Mouse (Mus musculus): Measurements from ENCODE around the gene Frem1. TPM values are rescaled to one million over a fixed set of nuclear protein-coding genes. Genes with fewer than 3 reads are reported as not detected.

Gene Frem1
- total and polyA plus RNA-seq, 2 experiments from 2014 or later, result 1.0 to 5.1 TPM

DNA sequence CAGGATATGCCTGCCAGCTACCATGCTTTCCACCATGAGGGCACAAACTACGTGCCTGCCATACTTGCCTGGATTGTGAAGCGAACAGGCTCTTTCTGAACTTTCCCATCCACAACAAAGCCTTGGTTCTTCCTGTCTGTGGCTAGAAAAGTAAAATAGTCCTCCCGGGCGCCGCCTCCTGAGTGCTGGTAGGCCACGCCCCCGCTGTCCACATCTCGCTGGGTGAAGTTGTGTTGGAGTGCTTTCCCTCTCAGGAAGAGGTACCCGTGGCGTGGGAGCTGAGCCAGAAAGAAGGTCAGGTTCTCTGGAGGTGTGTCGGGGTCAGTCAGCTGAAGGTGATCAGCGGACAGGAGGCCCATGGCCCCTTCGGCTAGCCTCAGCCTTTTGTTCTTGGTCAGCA is 111.9 kb downstream of the Frem1 start:
- no peaks in the 10 kb centered on the region for H3K27me3 ChIP-seq (ENCODE audit: insufficient read depth, low read length)
- H3K4me3 ChIP-seq (ENCODE audit: low read depth, low read length), result no peak overlapping the region
- H3K4me2 ChIP-seq (ENCODE audit: low read depth, low read length, poor library complexity, severe bottlenecking), result no peak overlapping the region
- H3K9ac ChIP-seq (replicated peaks; ENCODE audit: low read length, poor library complexity, severe bottlenecking), result no peak overlapping the region
- H3K4me1 ChIP-seq (ENCODE audit: insufficient read depth, low read length), result no peaks in the 10 kb centered on the region
- ATAC-seq (ENCODE audit: low FRiP score), result no peak
- H3K36me3 ChIP-seq (ENCODE audit: insufficient read depth, low read length), result no peaks in the 10 kb centered on the region
- 88% methylated on average over 13 of the region's 13 CpGs for WGBS
- DNase-seq (ENCODE audit: low spot score), result no peak
- TF ChIP-seq CTCF (IDR thresholded peaks at IDR 0.05), result no peak
- H3K27ac ChIP-seq (ENCODE audit: low read depth, low read length), result no peak overlapping the region
- H3K9me3 ChIP-seq (ENCODE audit: low read length), result no peaks in the 10 kb centered on the region

DNA sequence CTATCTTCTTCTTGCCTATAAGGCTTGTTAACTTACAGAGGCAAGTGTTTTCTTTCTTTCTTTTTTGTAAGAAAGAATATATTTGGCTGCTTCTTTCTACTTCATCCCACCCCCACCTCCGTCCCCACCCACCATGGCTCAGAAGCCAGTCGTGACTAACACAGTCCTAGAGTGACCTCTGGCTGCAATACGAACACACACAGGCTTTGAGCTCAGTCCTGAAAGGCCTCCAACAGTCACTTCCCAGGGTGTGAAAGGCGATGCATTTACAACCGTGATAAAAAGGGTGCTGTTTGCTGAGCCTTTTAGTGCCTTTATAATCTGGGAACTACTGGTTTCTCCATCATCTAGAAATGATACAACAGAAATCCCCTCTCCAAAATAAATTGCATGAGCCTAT is 117.8 kb downstream of the Frem1 start:
- DNase-seq (ENCODE audit: low spot score) (peak; percentile 90), ATAC-seq (ENCODE audit: low FRiP score) (peak; percentile 91)
- WGBS, result 10% methylated on average over 5 of the region's 5 CpGs
- peak; percentile 76 for TF ChIP-seq CTCF (IDR thresholded peaks at IDR 0.05)
- Histone ChIP-seq H3K36me3 (ENCODE audit: insufficient read depth, low read length) (no peaks in the 10 kb centered on the region), H3K9me3 (ENCODE audit: low read length) (no peaks in the 10 kb centered on the region), H3K27me3 (ENCODE audit: insufficient read depth, low read length) (no peaks in the 10 kb centered on the region), H3K27ac (ENCODE audit: low read depth, low read length) (no peak overlapping the region), H3K4me1 (ENCODE audit: insufficient read depth, low read length) (no peaks in the 10 kb centered on the region), H3K4me2 (ENCODE audit: low read depth, low read length, poor library complexity, severe bottlenecking) (peak overlapping the region; percentile 29; the same call in 1 of the 2 replicates), H3K9ac (replicated peaks; ENCODE audit: low read length, poor library complexity, severe bottlenecking) (no peak overlapping the region), H3K4me3 (ENCODE audit: low read depth, low read length) (no peak overlapping the region)

DNA sequence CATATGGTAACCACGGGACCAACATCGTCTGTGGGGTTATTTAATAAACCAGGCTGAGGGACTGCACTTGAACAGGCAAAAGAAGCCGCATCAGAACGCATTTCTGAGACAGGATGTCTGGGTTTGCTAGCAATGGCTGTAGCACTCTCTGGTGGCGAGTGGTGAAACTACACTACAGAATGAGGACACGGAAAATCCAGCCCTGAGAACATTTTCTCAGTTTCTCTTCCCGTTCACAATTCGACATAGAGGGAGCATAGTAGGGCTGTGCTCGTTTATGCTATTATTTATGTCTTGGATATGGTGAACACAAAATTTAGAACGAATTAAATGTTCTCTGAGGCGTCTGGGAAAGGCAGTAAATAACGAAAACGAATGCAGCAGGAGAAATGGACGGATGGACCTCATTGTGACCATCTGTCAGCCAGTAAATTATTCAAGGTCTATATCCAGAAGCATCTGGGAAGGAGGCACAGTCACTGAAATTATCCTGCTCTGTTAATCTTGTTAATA is 118.4 kb downstream of the Frem1 start:
- Histone ChIP-seq H3K36me3 (ENCODE audit: insufficient read depth, low read length) (no peaks in the 10 kb centered on the region), H3K9ac (replicated peaks; ENCODE audit: low read length, poor library complexity, severe bottlenecking) (0 out of 2 replicates have a peak overlapping the region, but pooled peaks have one; percentile 0), H3K9me3 (ENCODE audit: low read length) (no peaks in the 10 kb centered on the region), H3K27ac (ENCODE audit: low read depth, low read length) (no peak overlapping the region), H3K4me1 (ENCODE audit: insufficient read depth, low read length) (no peaks in the 10 kb centered on the region), H3K27me3 (ENCODE audit: insufficient read depth, low read length) (no peaks in the 10 kb centered on the region), H3K4me2 (ENCODE audit: low read depth, low read length, poor library complexity, severe bottlenecking) (peak overlapping the region; percentile 29), H3K4me3 (ENCODE audit: low read depth, low read length) (no peak overlapping the region; the same call in 1 of the 2 replicates)
- WGBS, result 5% methylated on average over 14 of the region's 14 CpGs
- peak; percentile 97 for TF ChIP-seq CTCF (IDR thresholded peaks at IDR 0.05)
- ATAC-seq (ENCODE audit: low FRiP score) (peak; percentile 57), DNase-seq (ENCODE audit: low spot score) (peak; percentile 93)

DNA sequence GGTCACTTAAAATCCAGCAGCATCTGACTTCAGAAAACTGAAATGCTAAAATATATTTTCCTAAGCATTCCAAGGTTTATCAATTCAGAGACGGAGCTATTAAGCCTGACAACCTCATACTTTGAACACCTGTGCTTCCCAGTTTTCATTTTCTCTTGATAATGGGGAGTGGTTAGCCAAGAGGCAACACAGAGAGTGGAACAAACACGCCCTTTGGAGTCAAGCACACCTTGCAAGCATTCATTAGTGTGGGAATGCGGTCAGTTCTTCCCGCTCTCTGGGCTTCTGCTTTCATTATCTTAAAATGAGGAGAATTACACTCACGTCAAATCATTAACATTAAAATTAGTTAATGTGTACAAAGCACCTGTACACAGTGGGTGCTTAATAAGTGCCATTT is 122.1 kb downstream of the Frem1 start:
- Histone ChIP-seq H3K9ac (replicated peaks; ENCODE audit: low read length, poor library complexity, severe bottlenecking) (no peak overlapping the region), H3K9me3 (ENCODE audit: low read length) (no peaks in the 10 kb centered on the region), H3K4me2 (ENCODE audit: low read depth, low read length, poor library complexity, severe bottlenecking) (no peak overlapping the region), H3K27me3 (ENCODE audit: insufficient read depth, low read length) (no peaks in the 10 kb centered on the region), H3K4me1 (ENCODE audit: insufficient read depth, low read length) (no peaks in the 10 kb centered on the region), H3K27ac (ENCODE audit: low read depth, low read length) (no peak overlapping the region), H3K36me3 (ENCODE audit: insufficient read depth, low read length) (no peaks in the 10 kb centered on the region), H3K4me3 (ENCODE audit: low read depth, low read length) (no peak overlapping the region)
- TF ChIP-seq CTCF (IDR thresholded peaks at IDR 0.05), result no peak
- no peak for ATAC-seq (ENCODE audit: low FRiP score)
- WGBS, result 86% methylated on average over 5 of the region's 5 CpGs
- DNase-seq (ENCODE audit: low spot score), result no peak

DNA sequence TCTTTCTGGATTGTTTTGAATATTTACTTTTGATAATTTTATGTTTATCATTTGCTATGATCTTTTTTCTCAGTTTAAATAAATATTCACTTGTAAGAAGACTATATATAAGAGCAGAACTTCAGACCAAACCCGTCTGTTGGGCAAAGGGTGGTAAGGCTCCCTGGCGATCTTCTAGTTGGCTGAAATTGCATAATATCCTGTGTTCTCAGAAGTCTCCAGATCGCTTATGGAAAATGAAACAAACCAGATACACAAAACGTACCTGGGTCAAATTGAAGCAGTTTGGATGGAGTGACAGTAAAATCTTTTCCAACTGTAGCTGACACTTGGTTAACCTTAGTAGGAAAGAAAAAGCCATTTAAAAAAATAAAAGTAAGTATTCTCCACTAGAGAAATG is 130.2 kb downstream of the Frem1 start:
- no peaks in the 10 kb centered on the region for H3K4me1 ChIP-seq (ENCODE audit: insufficient read depth, low read length)
- no peak overlapping the region for H3K4me2 ChIP-seq (ENCODE audit: low read depth, low read length, poor library complexity, severe bottlenecking)
- no peaks in the 10 kb centered on the region for H3K27me3 ChIP-seq (ENCODE audit: insufficient read depth, low read length)
- H3K36me3 ChIP-seq (ENCODE audit: insufficient read depth, low read length), result no peaks in the 10 kb centered on the region
- H3K27ac ChIP-seq (ENCODE audit: low read depth, low read length), result no peak overlapping the region
- WGBS, result 86% methylated on average over 4 of the region's 4 CpGs
- no peak for ATAC-seq (ENCODE audit: low FRiP score)
- no peaks in the 10 kb centered on the region for H3K9me3 ChIP-seq (ENCODE audit: low read length)
- no peak for TF ChIP-seq CTCF (IDR thresholded peaks at IDR 0.05)
- no peak overlapping the region for H3K4me3 ChIP-seq (ENCODE audit: low read depth, low read length)
- no peak overlapping the region for H3K9ac ChIP-seq (replicated peaks; ENCODE audit: low read length, poor library complexity, severe bottlenecking)
- DNase-seq (ENCODE audit: low spot score), result no peak

DNA sequence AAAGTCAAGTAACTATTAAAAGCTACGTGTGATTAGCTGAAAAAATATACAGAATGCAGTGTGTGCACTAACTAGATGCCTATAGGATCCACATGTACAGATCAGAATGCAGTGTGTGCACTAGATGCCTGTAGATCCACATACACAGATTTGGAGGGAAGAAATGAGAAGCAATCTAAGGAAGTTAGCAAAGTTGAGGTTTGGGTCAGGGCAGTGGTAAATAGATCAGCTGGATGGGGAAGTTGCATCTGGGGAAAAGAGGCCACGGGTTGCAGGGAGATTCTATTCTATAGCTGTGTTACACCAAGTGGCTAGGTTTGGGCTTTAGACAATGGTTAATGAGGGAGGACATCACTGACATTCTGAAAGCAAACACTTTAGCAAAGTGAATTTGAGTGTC is 133.5 kb downstream of the Frem1 start:
- TF ChIP-seq CTCF (IDR thresholded peaks at IDR 0.05), result no peak
- 83% methylated on average over 2 of the region's 2 CpGs for WGBS
- ATAC-seq (ENCODE audit: low FRiP score), result no peak

More for the DNA sequence above, 133.5 kb downstream of the Frem1 start:
- H3K9me3 ChIP-seq (ENCODE audit: low read length), result no peaks in the 10 kb centered on the region
- H3K36me3 ChIP-seq (ENCODE audit: insufficient read depth, low read length), result no peaks in the 10 kb centered on the region
- no peak overlapping the region for H3K4me2 ChIP-seq (ENCODE audit: low read depth, low read length, poor library complexity, severe bottlenecking)
- no peak for DNase-seq (ENCODE audit: low spot score)
- no peak overlapping the region for H3K9ac ChIP-seq (replicated peaks; ENCODE audit: low read length, poor library complexity, severe bottlenecking)
- H3K4me3 ChIP-seq (ENCODE audit: low read depth, low read length), result no peak overlapping the region
- peaks cover 2% of the 10 kb centered on the region; the same call in 1 of the 2 replicates for H3K4me1 ChIP-seq (ENCODE audit: insufficient read depth, low read length)
- H3K27ac ChIP-seq (ENCODE audit: low read depth, low read length), result no peak overlapping the region
- H3K27me3 ChIP-seq (ENCODE audit: insufficient read depth, low read length), result no peaks in the 10 kb centered on the region
